Mouse (Mus musculus) stomach, postnatal 0 days (tissue): ENCODE results near the gene Lmod2. TPM values are rescaled to one million over a fixed set of nuclear protein-coding genes. Genes with fewer than 3 reads are reported as not detected.

Experiments used
- ATAC-seq: fragments of 200-750 bp; cut with Nextera tagmentation; 2 replicates; pipeline ENCODE4 v1.8.0; 2017; ENCODE audit not compliant: low FRiP score, low TSS enrichment
- DNase-seq: peaks from one replicate; pipeline ENCODE4 v3.0.0-alpha.2; 2016; ENCODE audit warnings: low spot score
- H3K27ac ChIP-seq: fragments of 300-500 bp; sonication (generic); replicated peaks from 2 replicates; pipeline ENCODE4 v1.5.1; 2014; ENCODE audit warnings: mild to moderate bottlenecking, control low read depth
- H3K27me3 ChIP-seq: fragments of 300-500 bp; sonication (generic); 2 replicates; pipeline ENCODE4 v1.6.1; 2014; ENCODE audit warnings: low read length; ENCODE audit not compliant: control insufficient read depth, insufficient read depth
- H3K36me3 ChIP-seq: fragments of 300-500 bp; sonication (generic); 2 replicates; pipeline ENCODE4 v1.6.1; 2014; ENCODE audit warnings: low read length, mixed read lengths; ENCODE audit not compliant: control insufficient read depth, insufficient read depth
- H3K4me1 ChIP-seq: fragments of 300-500 bp; sonication (generic); replicated peaks from 2 replicates; pipeline ENCODE4 v1.6.1; 2014; ENCODE audit warnings: antibody characterized with exemption; ENCODE audit not compliant: control insufficient read depth, insufficient read depth
- H3K4me2 ChIP-seq: fragments of 300-500 bp; sonication (generic); replicated peaks from 2 replicates; pipeline ENCODE4 v1.6.1; 2014; ENCODE audit warnings: low read depth, mild to moderate bottlenecking, control low read depth, moderate library complexity
- H3K4me3 ChIP-seq: fragments of 300-500 bp; sonication (generic); 2 replicates; pipeline ENCODE4 v1.5.1; 2014; ENCODE audit warnings: low read depth, low read length, control low read depth
- H3K9ac ChIP-seq: fragments of 300-500 bp; sonication (generic); 2 replicates; pipeline ENCODE4 v1.6.1; 2014; ENCODE audit warnings: mild to moderate bottlenecking, low read length, control low read depth, mixed read lengths
- H3K9me3 ChIP-seq: fragments of 300-500 bp; sonication (generic); 2 replicates; pipeline ENCODE4 v1.6.1; 2016; ENCODE audit warnings: low read length; ENCODE audit not compliant: control insufficient read depth
- CTCF ChIP-seq: IDR thresholded peaks from 2 replicates; pipeline ENCODE4 v1.5.1; 2016; ENCODE audit warnings: antibody characterized with exemption, low read depth, mild to moderate bottlenecking, moderate library complexity
- EP300 ChIP-seq: optimal IDR thresholded peaks from 2 replicates; pipeline ENCODE3; 2016; ENCODE audit warnings: antibody characterized with exemption
- WGBS: fragments of 180-500 bp; shearing (Covaris S2); extraction: QIAGEN DNeasy Blood & Tissue Kit; methylation state at CpG from one replicate; pipeline ENCODE4 v1.1.7; 2014; 5-methylcytosine and 5-hydroxymethylcytosine counted together
- polyA plus RNA-seq: library from polyadenylated mRNA; unstranded; fragments of >200 nt; fragmentation: Nextera tagmentation; extraction: Ambion mirVana; gene quantifications from 2 replicates; pipeline ENCODE4 v1.2.1, GENCODE M21; 2015

The Lmod2 gene
- polyA plus RNA-seq, 1 experiment from 2014 or later = not detected

DNA sequence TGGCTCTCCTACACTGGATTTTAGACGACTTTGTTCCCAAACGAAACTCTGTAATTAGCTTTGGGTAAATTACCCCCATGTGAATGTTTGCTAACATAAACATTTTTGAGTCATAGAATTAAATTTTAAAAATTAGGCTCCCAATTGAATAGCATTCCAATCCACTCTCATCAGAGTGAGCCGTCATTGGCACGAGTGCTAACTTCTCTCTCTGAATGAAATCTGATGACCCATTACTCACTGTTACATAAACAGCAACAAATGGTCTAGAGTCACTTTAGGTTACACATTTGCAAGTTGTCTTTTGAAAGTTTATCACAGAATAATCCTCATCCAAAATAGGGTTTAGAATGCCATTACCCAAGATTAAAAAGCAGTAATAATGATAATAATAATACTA is 12.0 kb downstream of the Lmod2 start:
- Histone ChIP-seq H3K4me2 (no peak overlapping the region), H3K36me3 (peaks cover 6% of the 10 kb centered on the region; the same call in 1 of the 2 replicates), H3K9me3 (no peaks in the 10 kb centered on the region), H3K27ac (no peak overlapping the region), H3K27me3 (no peaks in the 10 kb centered on the region), H3K4me1 (no peaks in the 10 kb centered on the region), H3K4me3 (no peak overlapping the region), H3K9ac (no peak overlapping the region)
- DNase-seq (no peak), ATAC-seq (no peak)
- TF ChIP-seq CTCF (no peak), EP300 (no peak)
- 28% methylated on average over 4 of the region's 4 CpGs for WGBS

DNA sequence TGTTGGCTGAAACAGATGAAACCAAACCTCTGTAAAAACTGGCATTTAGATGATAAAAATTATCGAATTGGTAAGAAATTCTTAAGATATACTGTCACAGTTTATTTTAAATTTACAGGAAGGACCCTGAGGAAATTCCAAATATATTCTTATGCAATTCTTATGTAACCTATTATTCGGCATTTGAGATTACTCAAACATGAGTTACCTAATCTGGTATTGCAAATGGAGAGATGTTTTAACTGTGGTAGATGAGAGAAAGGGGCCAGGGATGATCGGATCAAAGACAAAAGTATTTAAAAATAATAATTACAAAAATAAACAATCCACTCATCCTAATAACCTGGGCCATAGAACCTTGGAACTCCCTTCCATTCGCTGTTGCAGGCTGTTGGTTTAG is 12.8 kb downstream of the Lmod2 start:
- peaks cover 6% of the 10 kb centered on the region; the same call in 1 of the 2 replicates for H3K36me3 ChIP-seq
- H3K9ac ChIP-seq = no peak overlapping the region
- DNase-seq = no peak
- no peaks in the 10 kb centered on the region for H3K9me3 ChIP-seq
- H3K4me3 ChIP-seq = no peak overlapping the region
- ATAC-seq = no peak
- H3K27ac ChIP-seq = no peak overlapping the region
- no peak overlapping the region for H3K4me2 ChIP-seq
- WGBS = 88% methylated on average over 4 of the region's 4 CpGs
- no peaks in the 10 kb centered on the region for H3K27me3 ChIP-seq
- H3K4me1 ChIP-seq = no peaks in the 10 kb centered on the region
- TF ChIP-seq EP300 = no peak
- no peak for TF ChIP-seq CTCF

DNA sequence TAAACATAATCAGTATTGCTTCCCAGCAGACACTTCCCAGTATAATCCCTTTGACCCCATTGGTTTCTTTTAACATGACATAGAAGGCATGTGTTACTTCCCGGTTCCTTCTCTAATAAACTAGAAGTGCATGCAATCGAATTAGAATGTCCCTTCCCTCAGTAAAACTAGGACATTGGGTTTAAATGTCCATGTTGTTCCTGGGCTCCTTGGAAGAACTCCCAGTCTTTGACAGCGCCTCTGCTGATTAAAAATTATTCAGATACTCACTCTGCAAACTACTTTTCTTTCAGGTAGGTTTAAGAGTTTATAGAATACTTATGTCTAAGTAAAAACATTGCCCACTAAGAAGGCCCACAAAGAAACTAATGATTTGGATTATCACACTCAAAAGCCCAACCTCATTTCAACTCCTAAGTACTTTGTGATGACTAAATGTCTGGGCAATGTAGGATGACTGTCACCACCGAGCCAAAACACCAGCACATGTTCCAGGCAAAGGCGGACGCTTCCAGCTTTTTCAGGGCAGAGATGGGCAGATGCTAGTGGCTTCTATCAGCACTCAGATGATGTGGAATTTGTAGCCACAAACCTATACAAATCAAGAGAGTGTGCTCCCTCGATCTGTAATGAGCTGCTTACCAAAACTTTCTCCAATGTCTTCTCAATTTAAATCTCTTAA is 14.7 kb downstream of the Lmod2 start:
- Histone ChIP-seq H3K9ac (no peak overlapping the region), H3K4me2 (no peak overlapping the region), H3K4me3 (no peak overlapping the region), H3K36me3 (peaks cover 6% of the 10 kb centered on the region; the same call in 1 of the 2 replicates), H3K27me3 (no peaks in the 10 kb centered on the region), H3K9me3 (no peaks in the 10 kb centered on the region), H3K4me1 (no peaks in the 10 kb centered on the region), H3K27ac (no peak overlapping the region)
- DNase-seq (no peak), ATAC-seq (no peak)
- TF ChIP-seq EP300 (no peak), CTCF (no peak)
- 73% methylated on average over 7 of the region's 7 CpGs for WGBS

DNA sequence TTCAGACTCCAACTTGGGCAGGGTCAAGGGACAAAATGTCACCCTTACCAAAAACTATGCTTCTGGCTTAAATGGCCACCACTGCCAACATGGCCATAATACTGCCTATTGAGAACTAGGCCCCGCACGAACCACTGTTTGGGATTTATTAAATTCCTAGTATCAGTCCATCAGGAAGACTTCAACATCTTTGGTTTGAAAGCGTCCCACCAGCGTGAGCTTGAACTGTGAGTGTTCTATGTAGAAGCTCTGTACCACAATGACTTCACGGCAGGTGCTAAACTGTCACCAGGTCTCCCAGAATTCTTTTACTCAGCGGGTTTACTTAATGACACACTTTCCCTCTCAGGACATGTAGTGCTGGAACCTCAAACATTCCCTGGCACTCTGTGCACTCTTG is 15.8 kb downstream of the Lmod2 start:
- no peaks in the 10 kb centered on the region for H3K4me1 ChIP-seq
- no peak overlapping the region for H3K27ac ChIP-seq
- H3K9ac ChIP-seq = no peak overlapping the region
- H3K9me3 ChIP-seq = no peaks in the 10 kb centered on the region
- H3K4me2 ChIP-seq = no peak overlapping the region
- TF ChIP-seq CTCF = no peak
- no peak for TF ChIP-seq EP300
- 95% methylated on average over 6 of the region's 6 CpGs for WGBS
- no peaks in the 10 kb centered on the region for H3K27me3 ChIP-seq
- H3K4me3 ChIP-seq = no peak overlapping the region
- DNase-seq (no peak), ATAC-seq (no peak)
- H3K36me3 ChIP-seq = peaks cover 11% of the 10 kb centered on the region; the same call in 1 of the 2 replicates

DNA sequence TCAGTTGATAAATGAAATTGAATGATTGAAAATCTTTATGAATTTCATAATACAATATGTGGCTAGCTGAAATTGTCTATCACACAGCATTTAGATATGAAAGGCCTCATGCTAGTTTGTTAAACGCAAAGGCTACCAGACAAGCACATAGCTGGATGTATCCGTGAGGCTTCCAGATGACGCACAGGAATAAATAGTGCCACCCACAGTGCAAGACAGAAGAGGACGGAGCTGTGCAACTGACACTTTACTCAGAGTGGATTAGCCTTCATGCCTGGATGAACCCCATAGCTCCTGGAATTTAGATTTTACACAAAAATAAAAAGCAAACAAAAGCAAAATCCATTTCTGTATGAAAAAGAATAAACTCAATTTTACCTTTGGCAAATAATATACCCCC is 16.4 kb downstream of the Lmod2 start:
- Histone ChIP-seq H3K9me3 (no peaks in the 10 kb centered on the region), H3K36me3 (peaks cover 11% of the 10 kb centered on the region; the same call in 1 of the 2 replicates), H3K27ac (no peak overlapping the region), H3K9ac (no peak overlapping the region), H3K4me1 (no peaks in the 10 kb centered on the region), H3K4me2 (no peak overlapping the region), H3K4me3 (no peak overlapping the region), H3K27me3 (no peaks in the 10 kb centered on the region)
- no peak for TF ChIP-seq CTCF
- TF ChIP-seq EP300 = no peak
- no peak for ATAC-seq
- no peak for DNase-seq
- WGBS = 88% methylated on average over 4 of the region's 4 CpGs

DNA sequence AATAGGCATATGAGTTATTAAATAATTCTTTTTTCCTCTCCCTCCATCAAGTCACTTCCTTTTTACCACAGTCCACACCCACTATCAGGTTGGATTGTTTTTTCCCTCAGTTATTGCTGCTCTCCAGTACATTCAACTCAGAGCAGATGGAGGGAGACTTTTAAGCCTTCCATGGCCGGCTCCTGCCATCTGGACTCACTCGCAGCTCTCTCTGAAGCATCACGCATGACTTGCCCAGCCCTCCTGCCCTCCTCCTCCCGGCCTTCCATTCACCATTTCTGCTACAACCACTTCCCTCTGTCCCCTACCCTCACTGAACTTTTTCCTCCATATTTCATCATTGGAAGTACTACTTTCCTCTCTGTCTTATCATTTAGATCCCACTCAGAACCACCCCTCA is 19.2 kb downstream of the Lmod2 start:
- TF ChIP-seq CTCF = no peak
- TF ChIP-seq EP300 = no peak
- no peak overlapping the region for H3K4me2 ChIP-seq
- WGBS = 79% methylated on average over 4 of the region's 4 CpGs
- peaks cover 14% of the 10 kb centered on the region; the same call in 1 of the 2 replicates for H3K36me3 ChIP-seq
- H3K4me3 ChIP-seq = no peak overlapping the region
- no peak overlapping the region for H3K27ac ChIP-seq
- H3K9me3 ChIP-seq = no peaks in the 10 kb centered on the region
- H3K9ac ChIP-seq = no peak overlapping the region
- DNase-seq = no peak
- H3K27me3 ChIP-seq = no peaks in the 10 kb centered on the region
- no peaks in the 10 kb centered on the region for H3K4me1 ChIP-seq
- ATAC-seq = no peak
